Comparison of ENCODE assay signal across 7 mouse cellular contexts in genomic region chr2:60632791-60633190, GRCm38 (mm10).
"Had no signal": no experiment of that assay in that cellular context is flagged by ENCODE, and none has a peak within 500 bp of the region (broad histone marks: within the 10 kb centered on the region; RNA-seq: fewer than 3 reads in every experiment).

No protein-coding gene starts in this region.

- DNase-seq: kidney, adult 11 months; kidney, postnatal 14 days; liver, embryonic 13.5 days; liver, postnatal 0 days; right cerebral cortex, postnatal 14 days; thymus, postnatal 4 days had no signal

- ATAC-seq: liver, postnatal 0 days; midbrain, embryonic 16.5 days had no signal
